Mouse (Mus musculus) gastrocnemius, postnatal 14 days (tissue): ENCODE measurements around the gene Upf3b. TPM values are rescaled to one million over a fixed set of nuclear protein-coding genes. Genes with fewer than 3 reads are reported as not detected.
"Not testable (repeated sequence)": the region's sequence is repeated elsewhere in the genome, so short reads cannot be mapped to it uniquely, and the experiment has no call there.

Experiments used
- DNase-seq: peaks from one replicate; pipeline ENCODE4 v3.0.0; 2021; ENCODE audit warnings: mixed read lengths
- intact Hi-C: fragments of 180-260 bp; cut with DNase I; formaldehyde crosslinking; loops from one replicate; pipeline ENCODE4 v1.15.1; 2025; ENCODE audit warnings: low total_unique reads
- total RNA-seq, 2 experiments: library from RNA; stranded (reverse); gene quantifications; 2 replicates each; pipeline ENCODE4 v1.2.3; 2021

Upf3b gene
- total RNA-seq, 2 experiments from 2014 or later: 8.5 to 9.4 TPM

- intact Hi-C loops: no loop called here
- DNase-seq: no peak
Observed at GRCm38 (mm10) chrX:37084318-37084926, 25.7 kb downstream of the Upf3b start.

- intact Hi-C loops: no loop called here
- DNase-seq: no peak
Observed at GRCm38 (mm10) chrX:37081194-37081593, 28.9 kb downstream of the Upf3b start.

GRCm38 (mm10) chrX:37080345-37080744 is 29.8 kb downstream of the Upf3b start:
- DNase-seq, intact Hi-C loops: not testable (repeated sequence)

GRCm38 (mm10) chrX:37076651-37077050 is 33.5 kb downstream of the Upf3b start:
- intact Hi-C loops: no loop called here
- DNase-seq: no peak

GRCm38 (mm10) chrX:37074262-37074892 is 35.7 kb downstream of the Upf3b start:
- peak; percentile 30 for DNase-seq
- intact Hi-C loops: no loop called here

GRCm38 (mm10) chrX:37068766-37069165 is 41.4 kb downstream of the Upf3b start:
- intact Hi-C loops: no loop called here
- DNase-seq: no peak

GRCm38 (mm10) chrX:37067299-37067698 is 42.8 kb downstream of the Upf3b start:
- intact Hi-C loops: no loop called here
- no peak for DNase-seq

- intact Hi-C loops: no loop called here
- DNase-seq: no peak
Observed at GRCm38 (mm10) chrX:37063902-37064301, 46.2 kb downstream of the Upf3b start.

GRCm38 (mm10) chrX:37048890-37049823 is 61.0 kb downstream of the Upf3b start:
- peak; percentile 13 for DNase-seq
- intact Hi-C loops: no loop called here

- no peak for DNase-seq
- intact Hi-C loops: no loop called here
Observed at GRCm38 (mm10) chrX:37048066-37048889, 61.8 kb downstream of the Upf3b start, which contains the start of gene Sowahd. Gene Sowahd, plus strand, starts transcription at chrX:37048845.

- intact Hi-C loops: no loop called here
- DNase-seq: peak; percentile 27
Observed at GRCm38 (mm10) chrX:37042726-37043125, 67.4 kb downstream of the Upf3b start.

Other genes with a start within 250 kb of the Upf3b start
- gene Ube2a, start 236.4 kb downstream of the Upf3b start, total RNA-seq: 10 to 100 TPM; 36.8 to 38.6 TPM
- 10 to 100 TPM; 11.3 to 11.7 TPM for gene C330007P06Rik, start 236.2 kb downstream of the Upf3b start, total RNA-seq
- gene Nkrf, start 207.4 kb downstream of the Upf3b start, total RNA-seq: 1 to 10 TPM; 3.7 to 4.2 TPM
- 1 to 10 TPM; 4.3 to 7.0 TPM for gene Sept6, start 118.5 kb downstream of the Upf3b start, total RNA-seq
- gene Sowahd, start 61.5 kb downstream of the Upf3b start, total RNA-seq: not detected
- 100 to 1,000 TPM; 417 to 466 TPM for gene Rpl39, start 24.9 kb downstream of the Upf3b start, total RNA-seq
- 1 to 10 TPM; 6.6 to 7.2 TPM for gene Nkap, start 16.5 kb upstream of the Upf3b start, total RNA-seq
- gene Akap14, start 58.5 kb upstream of the Upf3b start, total RNA-seq: not detected
- gene Ndufa1, start 80.8 kb upstream of the Upf3b start, total RNA-seq: 100 to 1,000 TPM; 346 to 390 TPM
- gene Rnf113a1, start 80.9 kb upstream of the Upf3b start, total RNA-seq: 1 to 10 TPM; 1.8 to 2.4 TPM
- gene Gm9, start 100.7 kb upstream of the Upf3b start, total RNA-seq: not detected
- gene Rhox1, start 111.9 kb upstream of the Upf3b start, total RNA-seq: not detected
- gene Rhox2a, start 134.7 kb upstream of the Upf3b start, total RNA-seq: not detected
- gene Rhox3a, start 139.6 kb upstream of the Upf3b start, total RNA-seq: not detected
- not detected for gene Rhox4a, start 155.0 kb upstream of the Upf3b start, total RNA-seq